Mouse (Mus musculus) E14TG2a.4 (cell line): ENCODE results near the gene Prox1.

Experiments used
- CTCF ChIP-seq: conservative IDR thresholded peaks from 2 replicates; pipeline ENCODE4 v1.5.1; 2014; ENCODE audit warnings: low read length
- NANOG ChIP-seq: IDR thresholded peaks from 2 replicates; pipeline ENCODE4 v1.6.1; 2014; ENCODE audit warnings: borderline replicate concordance, low read length, mixed read lengths

DNA sequence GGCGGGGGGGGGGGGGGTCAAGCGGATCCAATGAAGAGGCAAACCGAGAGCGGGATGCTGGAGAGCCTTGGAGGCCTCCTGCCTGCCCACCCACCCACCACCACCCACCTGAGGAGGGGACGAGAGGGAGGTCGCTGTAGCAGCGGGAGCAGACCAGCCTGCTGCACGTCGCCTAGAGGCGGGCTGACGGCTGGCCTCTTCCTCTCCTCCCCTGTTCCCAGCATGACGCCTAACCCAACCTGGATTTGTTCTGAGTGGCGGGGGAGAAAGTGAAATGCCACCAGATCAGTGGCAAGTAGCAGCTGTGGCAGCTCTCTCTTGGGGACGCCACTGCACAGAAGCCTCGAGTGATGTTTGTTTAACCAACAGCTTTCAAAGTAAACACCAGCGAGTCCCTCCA is 3.1 kb upstream of the Prox1 start:
- TF ChIP-seq CTCF (no peak), NANOG (no peak)
